Mouse (Mus musculus) limb, embryonic 10.5 days (tissue): ENCODE measurements around the gene Ahcyl2. TPM values are rescaled to one million over a fixed set of nuclear protein-coding genes. Genes with fewer than 3 reads are reported as not detected.
"Not testable (repeated sequence)": the region's sequence is repeated elsewhere in the genome, so short reads cannot be mapped to it uniquely, and the experiment has no call there.

Source experiments
- DNase-seq: peaks from one replicate; pipeline ENCODE4 v3.0.0-alpha.2; 2017; ENCODE audit warnings: low spot score
- H3K27ac ChIP-seq: fragments of 300-500 bp; sonication (generic); 2 replicates; pipeline ENCODE4 v1.5.1; 2016; ENCODE audit warnings: mild to moderate bottlenecking
- H3K27me3 ChIP-seq: fragments of 300-500 bp; sonication (generic); 2 replicates; pipeline ENCODE4 v1.6.1; 2016; ENCODE audit warnings: low read depth, mild to moderate bottlenecking; ENCODE audit not compliant: poor library complexity, severe bottlenecking
- H3K36me3 ChIP-seq: fragments of 300-500 bp; sonication (generic); 2 replicates; pipeline ENCODE4 v1.6.1; 2016; ENCODE audit warnings: mild to moderate bottlenecking, moderate library complexity
- H3K4me1 ChIP-seq: fragments of 300-500 bp; sonication (generic); 2 replicates; pipeline ENCODE4 v1.6.1; 2016
- H3K4me3 ChIP-seq: fragments of 300-500 bp; sonication (generic); 2 replicates; pipeline ENCODE4 v1.5.1; 2016; ENCODE audit warnings: mild to moderate bottlenecking, moderate library complexity
- H3K9me3 ChIP-seq: fragments of 300-500 bp; sonication (generic); replicated peaks from 2 replicates; pipeline ENCODE4 v1.6.1; 2016; ENCODE audit warnings: mild to moderate bottlenecking
- WGBS: fragments of 180-500 bp; shearing (Covaris S2); methylation state at CpG from one replicate; pipeline ENCODE4 v1.1.7; 2016; 5-methylcytosine and 5-hydroxymethylcytosine counted together
- polyA plus RNA-seq: library from polyadenylated mRNA; unstranded; fragments of >200 nt; fragmentation: Nextera tagmentation; extraction: Ambion mirVana; gene quantifications from 2 replicates; pipeline ENCODE4 v1.2.1, GENCODE M21; 2016

The Ahcyl2 gene
- polyA plus RNA-seq, 1 experiment from 2014 or later = 15.9 TPM

- H3K27ac ChIP-seq = no peak overlapping the region
- WGBS = 91% methylated on average over 5 of the region's 5 CpGs
Measured at GRCm38 (mm10) chr6:29756001-29756400, 11.8 kb upstream of the Ahcyl2 start.

GRCm38 (mm10) chr6:29756476-29756875 is 11.3 kb upstream of the Ahcyl2 start:
- H3K36me3 ChIP-seq = peaks cover 89% of the 10 kb centered on the region
- no peak overlapping the region for H3K27ac ChIP-seq
- H3K9me3 ChIP-seq = no peaks in the 10 kb centered on the region
- 91% methylated on average over 4 of the region's 4 CpGs for WGBS
- no peaks in the 10 kb centered on the region for H3K4me1 ChIP-seq
- H3K4me3 ChIP-seq = no peak overlapping the region
- H3K27me3 ChIP-seq = no peaks in the 10 kb centered on the region
- DNase-seq = no peak

More at GRCm38 (mm10) chr6:29756001-29756400, 11.8 kb upstream of the Ahcyl2 start:
- H3K4me1 ChIP-seq = no peaks in the 10 kb centered on the region
- no peaks in the 10 kb centered on the region for H3K9me3 ChIP-seq
- H3K4me3 ChIP-seq = no peak overlapping the region
- H3K36me3 ChIP-seq = peaks cover 89% of the 10 kb centered on the region
- no peaks in the 10 kb centered on the region for H3K27me3 ChIP-seq
- DNase-seq = no peak

- Histone ChIP-seq H3K9me3 (no peaks in the 10 kb centered on the region), H3K4me1 (no peaks in the 10 kb centered on the region), H3K27ac (peak overlapping the region; percentile 28; the same call in 1 of the 2 replicates), H3K36me3 (peaks cover 81% of the 10 kb centered on the region), H3K4me3 (no peak overlapping the region), H3K27me3 (no peaks in the 10 kb centered on the region)
- 53% methylated on average over 4 of the region's 4 CpGs for WGBS
- DNase-seq = peak; percentile 82
Measured at GRCm38 (mm10) chr6:29758417-29758816, 9.4 kb upstream of the Ahcyl2 start.

DNA sequence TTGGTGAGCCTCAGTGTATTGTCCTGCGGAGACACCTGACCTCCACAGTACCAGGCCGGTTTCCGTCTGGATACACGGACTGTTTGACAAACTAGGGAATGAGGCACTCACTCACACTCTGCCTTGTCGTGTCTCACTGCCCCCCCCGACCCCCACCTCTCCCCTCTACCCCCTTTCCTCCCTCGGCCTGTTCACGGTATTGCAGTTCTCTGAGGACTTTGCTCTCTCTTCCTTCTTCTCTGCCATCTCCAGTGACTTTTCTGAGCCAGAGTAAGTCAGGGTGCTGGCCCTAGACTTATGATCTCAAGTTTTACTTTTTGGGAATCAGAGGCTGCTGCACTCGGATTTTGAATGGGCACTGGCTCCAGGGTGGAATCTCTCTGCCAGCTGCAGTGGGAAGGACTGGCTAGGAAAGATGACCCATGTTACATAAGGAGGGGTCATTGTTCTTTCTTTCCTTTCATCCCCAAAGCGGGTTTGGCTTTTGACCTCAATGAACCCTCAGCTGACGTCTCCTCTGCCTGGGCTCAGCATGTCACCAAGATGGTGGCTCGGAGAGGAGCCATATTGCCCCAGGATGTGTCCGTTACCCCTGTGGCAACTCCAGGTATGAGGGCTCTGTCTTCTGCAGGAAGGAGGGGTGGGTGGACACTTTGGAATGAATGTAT is 8.7 kb upstream of the Ahcyl2 start:
- Histone ChIP-seq H3K9me3 (no peaks in the 10 kb centered on the region), H3K4me3 (no peak overlapping the region), H3K4me1 (no peaks in the 10 kb centered on the region), H3K36me3 (peaks cover 73% of the 10 kb centered on the region), H3K27me3 (no peaks in the 10 kb centered on the region), H3K27ac (no peak overlapping the region)
- no peak for DNase-seq
- 90% methylated on average over 13 of the region's 13 CpGs for WGBS

GRCm38 (mm10) chr6:29760397-29760796 is 7.4 kb upstream of the Ahcyl2 start:
- H3K4me1 ChIP-seq, DNase-seq, H3K9me3 ChIP-seq, H3K4me3 ChIP-seq, H3K27ac ChIP-seq, H3K27me3 ChIP-seq: not testable (repeated sequence)
- 97% methylated on average over 2 of the region's 2 CpGs for WGBS
- H3K36me3 ChIP-seq = peaks cover 61% of the 10 kb centered on the region

- WGBS = 93% methylated on average over 4 of the region's 4 CpGs
- no peak for DNase-seq
Measured at GRCm38 (mm10) chr6:29761282-29761681, 6.5 kb upstream of the Ahcyl2 start.

GRCm38 (mm10) chr6:29762524-29762923 is 5.3 kb upstream of the Ahcyl2 start:
- no peak for DNase-seq
- Histone ChIP-seq H3K4me3 (no peak overlapping the region), H3K27me3 (no peaks in the 10 kb centered on the region), H3K9me3 (no peaks in the 10 kb centered on the region), H3K36me3 (peaks cover 41% of the 10 kb centered on the region), H3K4me1 (no peaks in the 10 kb centered on the region), H3K27ac (no peak overlapping the region)
- 64% methylated on average over 4 of the region's 4 CpGs for WGBS

More at GRCm38 (mm10) chr6:29761282-29761681, 6.5 kb upstream of the Ahcyl2 start:
- Histone ChIP-seq H3K36me3 (peaks cover 53% of the 10 kb centered on the region), H3K4me1 (no peaks in the 10 kb centered on the region), H3K27me3 (no peaks in the 10 kb centered on the region), H3K27ac (no peak overlapping the region), H3K4me3 (no peak overlapping the region), H3K9me3 (no peaks in the 10 kb centered on the region)

GRCm38 (mm10) chr6:29766874-29767273 is 937 bp upstream of the Ahcyl2 start:
- no peak for DNase-seq
- 86% methylated on average over 2 of the region's 2 CpGs for WGBS
- H3K27ac ChIP-seq = no peak overlapping the region
- H3K4me3 ChIP-seq = no peak overlapping the region
- no peaks in the 10 kb centered on the region for H3K27me3 ChIP-seq
- no peaks in the 10 kb centered on the region for H3K9me3 ChIP-seq
- H3K36me3 ChIP-seq = peaks cover 4% of the 10 kb centered on the region; the same call in 1 of the 2 replicates
- peaks cover 16% of the 10 kb centered on the region; the same call in 1 of the 2 replicates for H3K4me1 ChIP-seq

GRCm38 (mm10) chr6:29768791-29769441 is 1.1 kb downstream of the Ahcyl2 start:
- Histone ChIP-seq H3K27me3 (no peaks in the 10 kb centered on the region), H3K4me3 (peak overlapping the region; percentile 91), H3K36me3 (0 out of 2 replicates have a peak, but pooled peaks cover 3% of the 10 kb centered on the region), H3K27ac (peak overlapping the region; percentile 93), H3K9me3 (no peaks in the 10 kb centered on the region), H3K4me1 (peaks cover 16% of the 10 kb centered on the region; the same call in 1 of the 2 replicates)
- DNase-seq = peak; percentile 76
- under 1% methylated on average over 50 of the region's 50 CpGs for WGBS

GRCm38 (mm10) chr6:29770672-29771321 is 3.0 kb downstream of the Ahcyl2 start:
- no peak for DNase-seq
- no peak overlapping the region for H3K4me3 ChIP-seq
- H3K9me3 ChIP-seq = no peaks in the 10 kb centered on the region
- H3K4me1 ChIP-seq = peaks cover 16% of the 10 kb centered on the region; the same call in 1 of the 2 replicates
- H3K27ac ChIP-seq = no peak overlapping the region
- 0 out of 2 replicates have a peak, but pooled peaks cover 3% of the 10 kb centered on the region for H3K36me3 ChIP-seq
- H3K27me3 ChIP-seq = no peaks in the 10 kb centered on the region
- WGBS = 57% methylated on average over 2 of the region's 2 CpGs

- Histone ChIP-seq H3K27ac (no peak overlapping the region), H3K27me3 (no peaks in the 10 kb centered on the region), H3K9me3 (no peaks in the 10 kb centered on the region), H3K4me3 (no peak overlapping the region), H3K4me1 (peaks cover 16% of the 10 kb centered on the region; the same call in 1 of the 2 replicates), H3K36me3 (0 out of 2 replicates have a peak, but pooled peaks cover 3% of the 10 kb centered on the region)
- DNase-seq = no peak
- WGBS = 93% methylated on average over 3 of the region's 3 CpGs
Measured at GRCm38 (mm10) chr6:29772236-29772635, 4.4 kb downstream of the Ahcyl2 start.

- 89% methylated on average over 1 of the region's 1 CpGs for WGBS
- H3K27ac ChIP-seq = no peak overlapping the region
- no peak overlapping the region for H3K4me3 ChIP-seq
- H3K27me3 ChIP-seq = no peaks in the 10 kb centered on the region
- peaks cover 5% of the 10 kb centered on the region for H3K36me3 ChIP-seq
- no peak for DNase-seq
- no peaks in the 10 kb centered on the region for H3K9me3 ChIP-seq
- H3K4me1 ChIP-seq = peaks cover 16% of the 10 kb centered on the region; the same call in 1 of the 2 replicates
Measured at GRCm38 (mm10) chr6:29774161-29774560, 6.3 kb downstream of the Ahcyl2 start.

GRCm38 (mm10) chr6:29775609-29776008 is 7.8 kb downstream of the Ahcyl2 start:
- 89% methylated on average over 1 of the region's 1 CpGs for WGBS
- no peak overlapping the region for H3K27ac ChIP-seq
- DNase-seq = no peak

More at GRCm38 (mm10) chr6:29775609-29776008, 7.8 kb downstream of the Ahcyl2 start:
- Histone ChIP-seq H3K4me3 (no peak overlapping the region), H3K27me3 (no peaks in the 10 kb centered on the region), H3K36me3 (peaks cover 5% of the 10 kb centered on the region), H3K9me3 (no peaks in the 10 kb centered on the region), H3K4me1 (peaks cover 7% of the 10 kb centered on the region; the same call in 1 of the 2 replicates)
